Mouse (Mus musculus) left cerebral cortex, adult 9 months (tissue): ENCODE data around the gene Klk1b5.
A peak's percentile ranks its signal among the peaks of the same experiment; 100 is the strongest.

ENCODE experiments used
- DNase-seq, 2 experiments: peaks; one replicate each; pipeline ENCODE4 v3.0.0; 2022; ENCODE audit warnings: low spot score in 2 of 2

Gene Klk1b5

GRCm38 (mm10) chr7:44253023-44253616 is 37.4 kb downstream of the Klk1b5 start:
- DNase-seq, result no peak

GRCm38 (mm10) chr7:44254930-44255329 is 39.2 kb downstream of the Klk1b5 start:
- DNase-seq, result no peak

- DNase-seq, result no peak
These were observed 41.5 kb downstream of the Klk1b5 start, which contains the start of gene Acp4 for GRCm38 (mm10) chr7:44257278-44257677. Acp4 (minus strand) TSS chr7:44257378.

- no peak for DNase-seq
These were observed 44.7 kb downstream of the Klk1b5 start for GRCm38 (mm10) chr7:44260410-44260809.

GRCm38 (mm10) chr7:44261147-44261546 is 45.4 kb downstream of the Klk1b5 start, which contains the start of gene Gm15517:
Gm15517 (plus strand) TSS chr7:44261447.
- DNase-seq, result no peak

GRCm38 (mm10) chr7:44262791-44263643 is 47.3 kb downstream of the Klk1b5 start:
- DNase-seq, result peak; percentile 74 to 98

GRCm38 (mm10) chr7:44268117-44268516 is 52.4 kb downstream of the Klk1b5 start:
- DNase-seq, result no peak

- no peak for DNase-seq
These were observed 53.7 kb downstream of the Klk1b5 start for GRCm38 (mm10) chr7:44269397-44269796.
